Mouse (Mus musculus) forebrain, embryonic 16.5 days (tissue): ENCODE results near the gene Gpr19. TPM values are rescaled to one million over a fixed set of nuclear protein-coding genes. Genes with fewer than 3 reads are reported as not detected.
A peak's percentile ranks its signal among the peaks of the same experiment; 100 is the strongest.

Experiments used
- ATAC-seq: fragments of 200-750 bp; cut with Nextera tagmentation; 2 replicates; pipeline ENCODE4 v1.8.0; 2017; ENCODE audit warnings: mild to moderate bottlenecking, moderate library complexity
- H3K27ac ChIP-seq: fragments of 300-500 bp; sonication (generic); 2 replicates; pipeline ENCODE4 v1.5.1; 2014; ENCODE audit warnings: low read length, control low read depth
- H3K27me3 ChIP-seq: fragments of 300-500 bp; sonication (generic); replicated peaks from 2 replicates; pipeline ENCODE4 v1.6.1; 2014; ENCODE audit warnings: low read length; ENCODE audit not compliant: control insufficient read depth, insufficient read depth
- H3K36me3 ChIP-seq: fragments of 300-500 bp; sonication (generic); 2 replicates; pipeline ENCODE4 v1.6.1; 2014; ENCODE audit not compliant: control insufficient read depth, insufficient read depth
- H3K4me1 ChIP-seq: fragments of 300-500 bp; sonication (generic); replicated peaks from 2 replicates; pipeline ENCODE4 v1.6.1; 2014; ENCODE audit warnings: low read length; ENCODE audit not compliant: control insufficient read depth, insufficient read depth
- H3K4me2 ChIP-seq: fragments of 300-500 bp; sonication (generic); 2 replicates; pipeline ENCODE4 v1.6.1; 2014; ENCODE audit warnings: mild to moderate bottlenecking, low read length, control low read depth
- H3K4me3 ChIP-seq: fragments of 300-500 bp; sonication (generic); replicated peaks from 2 replicates; pipeline ENCODE4 v1.5.1; 2014; ENCODE audit warnings: mild to moderate bottlenecking, low read length, control low read depth
- H3K9ac ChIP-seq: fragments of 300-500 bp; sonication (generic); replicated peaks from 2 replicates; pipeline ENCODE4 v1.6.1; 2014; ENCODE audit warnings: low read depth, low read length, control low read depth
- H3K9me3 ChIP-seq: fragments of 300-500 bp; sonication (generic); 2 replicates; pipeline ENCODE4 v1.6.1; 2016; ENCODE audit warnings: low read length; ENCODE audit not compliant: control insufficient read depth
- WGBS: fragments of 180-500 bp; shearing (Covaris S2); extraction: QIAGEN DNeasy Blood & Tissue Kit; methylation state at CpG from one replicate; pipeline ENCODE4 v1.1.7; 2014; 5-methylcytosine and 5-hydroxymethylcytosine counted together
- polyA plus RNA-seq: library from polyadenylated mRNA; unstranded; fragments of >200 nt; fragmentation: Nextera tagmentation; extraction: Ambion mirVana; gene quantifications from 2 replicates; pipeline ENCODE4 v1.2.1, GENCODE M21; 2015

The Gpr19 gene
- polyA plus RNA-seq, 1 experiment from 2014 or later, result 48.9 TPM

DNA sequence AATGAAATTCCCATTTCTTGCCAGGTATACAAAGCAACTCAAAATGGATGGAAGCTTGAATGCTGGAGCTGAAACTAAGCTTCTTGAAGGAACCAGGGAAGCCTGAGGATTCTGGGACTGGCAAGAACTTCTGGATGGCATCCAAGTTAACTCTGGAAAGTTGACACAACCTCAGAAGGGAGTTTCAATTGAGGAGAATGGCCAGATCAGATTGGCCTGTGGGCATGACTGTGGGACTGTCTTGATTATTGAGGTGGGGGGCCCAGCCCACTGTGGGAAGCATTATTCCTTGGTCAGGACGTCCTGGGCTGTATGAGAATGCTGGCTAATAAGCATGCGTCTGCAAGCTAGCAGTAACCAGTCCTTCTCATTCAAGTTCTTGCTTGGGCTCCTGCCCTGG is 18.3 kb downstream of the Gpr19 start:
- Histone ChIP-seq H3K4me3 (no peak overlapping the region), H3K36me3 (peaks cover 2% of the 10 kb centered on the region; the same call in 1 of the 2 replicates), H3K4me1 (peaks cover 25% of the 10 kb centered on the region), H3K4me2 (no peak overlapping the region), H3K27me3 (no peaks in the 10 kb centered on the region), H3K9me3 (no peaks in the 10 kb centered on the region), H3K27ac (no peak overlapping the region), H3K9ac (no peak overlapping the region)
- peak; percentile 38; the same call in 1 of the 2 replicates for ATAC-seq
- WGBS, result 17% methylated on average over 2 of the region's 2 CpGs

DNA sequence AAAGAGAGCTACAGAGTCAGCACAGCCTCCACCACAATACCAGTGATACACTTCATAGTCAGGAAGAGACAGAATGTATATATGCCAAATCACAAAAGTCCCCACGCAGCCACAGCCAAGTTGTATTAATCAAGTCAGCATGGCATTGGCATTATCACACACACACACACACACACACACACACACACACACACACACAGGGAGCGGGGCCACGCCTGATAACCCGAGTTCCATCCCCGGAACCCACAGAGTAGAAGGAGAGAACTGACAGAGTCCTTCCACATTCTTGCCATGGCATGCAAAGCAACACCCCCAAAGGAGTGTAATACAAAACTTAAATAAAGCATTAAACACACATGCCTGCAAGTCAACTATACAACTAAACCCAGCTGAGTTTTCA is 18.8 kb downstream of the Gpr19 start:
- Histone ChIP-seq H3K4me2 (no peak overlapping the region), H3K4me3 (no peak overlapping the region), H3K9ac (no peak overlapping the region), H3K36me3 (peaks cover 2% of the 10 kb centered on the region; the same call in 1 of the 2 replicates), H3K4me1 (peaks cover 20% of the 10 kb centered on the region), H3K9me3 (no peaks in the 10 kb centered on the region), H3K27me3 (no peaks in the 10 kb centered on the region), H3K27ac (no peak overlapping the region)
- WGBS, result 86% methylated on average over 5 of the region's 5 CpGs
- no peak for ATAC-seq

DNA sequence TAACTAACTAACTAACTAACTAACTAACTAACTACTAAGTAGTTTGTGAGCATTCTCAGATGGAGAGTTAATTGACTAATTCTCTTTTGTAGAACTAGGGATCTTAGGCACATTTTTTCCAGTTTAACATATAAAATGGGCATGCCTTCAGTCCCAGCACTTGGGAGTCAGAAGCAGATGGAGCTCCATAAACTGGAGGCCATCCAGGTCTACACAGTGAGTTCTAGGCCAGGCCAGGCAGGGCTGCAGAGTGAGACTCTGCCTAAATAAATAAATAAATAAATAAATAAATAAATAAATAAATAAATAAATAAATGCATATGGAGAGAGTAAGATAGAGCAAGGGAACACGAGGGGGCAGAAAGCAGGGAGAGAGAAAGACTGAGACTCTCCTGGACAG is 20.5 kb downstream of the Gpr19 start:
- 0 out of 2 replicates have a peak, but pooled peaks cover 3% of the 10 kb centered on the region for H3K9me3 ChIP-seq
- H3K4me1 ChIP-seq, result peaks cover 14% of the 10 kb centered on the region
- no peaks in the 10 kb centered on the region for H3K27me3 ChIP-seq
- no peak overlapping the region for H3K4me2 ChIP-seq
- no peak overlapping the region for H3K4me3 ChIP-seq
- H3K27ac ChIP-seq, result no peak overlapping the region
- 83% methylated on average over 1 of the region's 1 CpGs for WGBS
- no peak for ATAC-seq
- H3K36me3 ChIP-seq, result peaks cover 2% of the 10 kb centered on the region; the same call in 1 of the 2 replicates
- H3K9ac ChIP-seq, result no peak overlapping the region

DNA sequence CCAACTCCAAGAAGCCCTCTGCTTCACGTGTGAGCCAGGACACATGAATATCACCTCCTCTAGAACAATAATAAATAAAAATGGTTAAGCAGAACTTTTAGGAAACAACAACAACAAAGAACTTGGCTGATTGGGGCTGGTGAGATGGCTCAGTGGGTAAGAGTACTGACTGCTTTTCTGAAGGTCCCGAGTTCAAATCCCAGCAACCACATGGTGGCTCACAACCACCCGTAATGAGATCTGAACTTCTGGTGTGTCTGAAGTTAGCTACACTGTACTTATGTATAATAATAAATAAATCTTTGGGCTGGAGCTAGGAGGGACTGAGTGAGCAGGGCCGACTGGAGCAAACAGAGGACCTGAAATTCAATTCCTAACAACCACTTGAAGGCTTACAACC is 21.1 kb downstream of the Gpr19 start:
- ATAC-seq, result no peak
- no peak overlapping the region for H3K9ac ChIP-seq
- 92% methylated on average over 4 of the region's 4 CpGs for WGBS
- peaks cover 14% of the 10 kb centered on the region for H3K4me1 ChIP-seq
- peaks cover 2% of the 10 kb centered on the region; the same call in 1 of the 2 replicates for H3K36me3 ChIP-seq
- no peak overlapping the region for H3K4me2 ChIP-seq
- H3K27ac ChIP-seq, result no peak overlapping the region
- no peaks in the 10 kb centered on the region for H3K27me3 ChIP-seq
- 0 out of 2 replicates have a peak, but pooled peaks cover 3% of the 10 kb centered on the region for H3K9me3 ChIP-seq
- H3K4me3 ChIP-seq, result no peak overlapping the region

DNA sequence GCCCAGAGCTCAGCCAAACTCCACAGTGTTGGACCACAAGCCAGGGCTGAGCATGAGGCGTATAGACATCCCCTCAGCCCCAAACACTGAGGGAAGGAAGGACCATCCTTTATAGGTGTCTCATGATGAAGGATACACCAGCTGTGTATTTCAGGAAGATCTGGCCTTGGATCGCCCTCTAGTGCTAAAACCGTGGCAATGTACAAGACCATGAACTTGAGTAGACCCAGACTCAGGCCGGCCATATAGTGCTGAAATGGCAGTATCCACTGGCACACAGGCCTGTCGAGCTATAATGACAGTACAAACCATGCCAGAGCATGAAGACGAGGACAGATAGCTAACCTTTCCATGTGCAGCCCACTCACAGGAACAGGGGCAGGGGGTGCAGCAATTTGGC is 21.6 kb downstream of the Gpr19 start:
- H3K27me3 ChIP-seq, result no peaks in the 10 kb centered on the region
- WGBS, result 80% methylated on average over 6 of the region's 6 CpGs
- no peak overlapping the region for H3K4me2 ChIP-seq
- peaks cover 14% of the 10 kb centered on the region for H3K4me1 ChIP-seq
- 0 out of 2 replicates have a peak, but pooled peaks cover 3% of the 10 kb centered on the region for H3K9me3 ChIP-seq
- ATAC-seq, result no peak
- H3K9ac ChIP-seq, result no peak overlapping the region
- no peak overlapping the region for H3K27ac ChIP-seq
- H3K4me3 ChIP-seq, result no peak overlapping the region
- H3K36me3 ChIP-seq, result peaks cover 2% of the 10 kb centered on the region; the same call in 1 of the 2 replicates

DNA sequence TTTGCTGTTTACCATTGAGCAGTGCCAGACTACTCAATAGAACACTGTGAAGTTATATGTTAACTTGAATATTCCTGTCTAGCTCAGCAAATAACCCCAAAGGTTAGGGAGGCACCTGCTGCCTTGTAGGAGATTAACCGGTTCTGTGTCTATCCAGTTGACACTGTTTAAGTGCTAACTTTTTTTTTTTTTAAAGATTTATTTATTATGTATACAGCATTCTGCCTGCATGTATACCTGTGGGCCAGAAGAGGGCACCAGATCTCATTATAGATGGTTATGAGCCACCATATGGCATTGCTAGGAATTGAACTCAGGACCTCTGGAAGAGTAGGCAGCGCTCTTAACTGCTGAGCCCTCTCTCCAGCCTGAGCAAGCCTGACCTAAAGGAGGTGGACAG is 25.4 kb downstream of the Gpr19 start:
- peaks cover 22% of the 10 kb centered on the region for H3K36me3 ChIP-seq
- no peak for ATAC-seq
- H3K27ac ChIP-seq, result no peak overlapping the region
- H3K9me3 ChIP-seq, result 0 out of 2 replicates have a peak, but pooled peaks cover 3% of the 10 kb centered on the region
- H3K4me2 ChIP-seq, result no peak overlapping the region
- no peak overlapping the region for H3K4me3 ChIP-seq
- H3K9ac ChIP-seq, result no peak overlapping the region
- H3K4me1 ChIP-seq, result no peaks in the 10 kb centered on the region
- no peaks in the 10 kb centered on the region for H3K27me3 ChIP-seq
- WGBS, result 78% methylated on average over 2 of the region's 2 CpGs

DNA sequence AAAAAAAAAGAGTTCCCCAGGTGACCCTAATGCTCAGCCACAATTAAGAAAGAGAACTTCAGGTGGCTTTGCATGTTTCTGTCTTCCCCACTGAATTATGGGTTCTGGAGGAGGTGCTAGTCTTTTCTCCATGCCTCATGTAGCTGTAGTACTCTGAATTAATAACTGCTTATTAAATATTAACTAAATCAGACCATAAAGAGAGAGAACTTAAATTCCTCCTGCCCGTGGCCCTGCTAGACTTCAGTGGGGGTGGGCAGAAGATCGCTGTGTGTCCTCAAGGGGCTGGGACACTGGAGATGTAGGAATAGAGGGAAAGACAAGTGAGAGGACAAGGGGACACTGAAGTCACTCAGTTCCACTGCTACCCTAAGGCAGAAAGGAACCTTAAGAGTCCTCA is 26.1 kb downstream of the Gpr19 start:
- WGBS, result 95% methylated on average over 2 of the region's 2 CpGs
- ATAC-seq, result no peak
- no peaks in the 10 kb centered on the region for H3K27me3 ChIP-seq

DNA sequence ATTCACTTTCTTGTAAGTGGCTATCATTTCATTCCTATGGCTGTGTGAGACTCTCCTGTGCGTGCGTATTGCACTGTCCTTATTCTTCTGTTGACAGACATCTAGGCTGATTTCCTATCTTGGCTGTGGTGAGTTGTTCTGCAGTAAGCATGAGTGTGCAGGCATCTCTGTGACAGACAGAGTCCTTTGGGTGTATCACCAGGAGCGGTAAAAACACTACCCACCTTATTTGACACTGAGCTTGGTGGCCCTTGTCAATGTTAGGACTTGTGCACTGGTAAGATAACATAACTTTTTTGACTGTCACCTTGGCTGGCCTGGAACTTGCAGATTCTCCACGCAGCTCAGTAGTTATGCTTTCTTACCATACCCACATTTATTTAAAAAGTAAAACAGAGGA is 27.5 kb downstream of the Gpr19 start:
- H3K9ac ChIP-seq, result no peak overlapping the region
- peaks cover 22% of the 10 kb centered on the region for H3K36me3 ChIP-seq
- no peak overlapping the region for H3K27ac ChIP-seq
- ATAC-seq, result no peak
- WGBS, result 93% methylated on average over 4 of the region's 4 CpGs
- H3K9me3 ChIP-seq, result 0 out of 2 replicates have a peak, but pooled peaks cover 3% of the 10 kb centered on the region
- no peak overlapping the region for H3K4me3 ChIP-seq
- no peaks in the 10 kb centered on the region for H3K4me1 ChIP-seq
- no peaks in the 10 kb centered on the region for H3K27me3 ChIP-seq
- no peak overlapping the region for H3K4me2 ChIP-seq

More for the DNA sequence above, 26.1 kb downstream of the Gpr19 start:
- H3K4me1 ChIP-seq, result no peaks in the 10 kb centered on the region
- no peak overlapping the region for H3K9ac ChIP-seq
- no peak overlapping the region for H3K4me2 ChIP-seq
- H3K27ac ChIP-seq, result no peak overlapping the region
- H3K36me3 ChIP-seq, result peaks cover 24% of the 10 kb centered on the region
- 0 out of 2 replicates have a peak, but pooled peaks cover 3% of the 10 kb centered on the region for H3K9me3 ChIP-seq
- no peak overlapping the region for H3K4me3 ChIP-seq

DNA sequence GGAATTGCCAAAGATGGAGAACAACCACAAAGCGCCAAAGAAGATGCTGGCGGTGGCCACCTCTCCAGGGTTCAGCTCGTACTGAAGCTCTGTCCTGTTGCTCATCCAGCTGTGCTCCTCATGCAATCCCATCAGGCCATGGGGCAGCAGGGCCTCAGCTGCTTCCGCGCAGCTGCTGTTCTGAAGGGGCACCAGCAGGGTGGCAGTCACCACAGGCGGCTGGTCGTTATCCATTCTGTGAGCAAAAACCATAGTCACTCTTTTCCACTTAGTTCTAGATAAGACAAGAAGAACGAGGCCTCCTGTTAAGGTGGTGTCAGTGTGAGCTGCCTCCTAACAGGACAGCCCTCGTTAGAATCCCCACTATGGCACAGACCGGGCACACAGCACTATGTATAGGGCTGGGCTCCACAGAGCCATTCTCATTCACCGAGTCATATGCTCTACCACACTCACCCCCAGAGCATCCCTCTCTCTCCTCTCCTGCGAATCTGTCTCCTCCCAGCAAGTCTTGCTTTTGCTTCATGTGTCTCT is 28.1 kb downstream of the Gpr19 start:
- no peak overlapping the region for H3K4me2 ChIP-seq
- ATAC-seq, result no peak
- H3K4me3 ChIP-seq, result no peak overlapping the region
- H3K36me3 ChIP-seq, result peaks cover 22% of the 10 kb centered on the region
- 0 out of 2 replicates have a peak, but pooled peaks cover 3% of the 10 kb centered on the region for H3K9me3 ChIP-seq
- H3K27ac ChIP-seq, result no peak overlapping the region
- 82% methylated on average over 12 of the region's 12 CpGs for WGBS
- H3K4me1 ChIP-seq, result no peaks in the 10 kb centered on the region
- H3K9ac ChIP-seq, result no peak overlapping the region
- no peaks in the 10 kb centered on the region for H3K27me3 ChIP-seq

DNA sequence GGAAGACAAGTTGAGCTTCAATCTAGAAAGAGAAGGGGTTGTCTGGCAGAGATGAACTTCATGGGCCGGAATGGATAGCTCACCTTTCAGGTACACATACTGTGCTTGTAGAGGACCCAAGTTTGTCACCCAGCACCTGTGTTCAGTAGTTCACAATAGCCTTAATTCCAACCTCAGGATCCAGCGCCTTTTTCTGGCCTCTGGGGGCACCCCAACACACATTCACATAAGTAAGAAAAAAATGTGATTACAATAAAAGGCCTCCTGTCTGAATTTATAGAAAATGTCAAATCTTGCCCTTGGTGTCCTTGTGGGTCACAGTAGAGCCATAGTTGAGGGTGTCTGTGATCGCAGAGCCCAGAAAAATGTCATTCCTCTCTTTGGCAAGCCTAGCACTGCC is 31.1 kb downstream of the Gpr19 start:
- 98% methylated on average over 3 of the region's 3 CpGs for WGBS
- peaks cover 22% of the 10 kb centered on the region for H3K36me3 ChIP-seq
- H3K27me3 ChIP-seq, result no peaks in the 10 kb centered on the region
- no peak overlapping the region for H3K9ac ChIP-seq
- peaks cover 5% of the 10 kb centered on the region for H3K4me1 ChIP-seq
- no peak overlapping the region for H3K4me2 ChIP-seq
- no peak overlapping the region for H3K4me3 ChIP-seq
- no peak for ATAC-seq
- H3K27ac ChIP-seq, result no peak overlapping the region
- no peaks in the 10 kb centered on the region for H3K9me3 ChIP-seq
